Mouse (Mus musculus): Measurements from ENCODE around the gene Rnf149.

DNA sequence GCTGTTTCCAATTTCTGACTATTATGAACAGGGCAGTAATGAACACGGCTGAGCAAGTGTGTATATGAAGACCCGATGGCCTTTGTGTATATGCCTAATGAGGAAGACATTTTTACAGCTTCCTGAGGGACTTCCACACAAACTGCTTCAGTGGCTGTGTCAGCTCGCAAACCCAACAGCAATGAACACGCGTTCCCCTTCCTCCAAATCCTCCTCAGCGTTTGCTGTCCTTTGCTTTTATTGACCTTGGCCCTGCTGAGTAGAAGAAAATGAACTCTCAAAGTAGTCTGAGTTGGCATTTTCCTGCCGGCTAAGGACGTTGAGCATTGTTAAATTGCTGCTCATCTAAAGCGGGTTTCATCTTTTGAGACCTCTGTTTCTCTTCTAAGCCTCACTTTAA, 8.2 kb upstream of the Rnf149 start:
- TF ChIP-seq GATA1 (IDR thresholded peaks at IDR 0.05; ENCODE audit: borderline replicate concordance, low read length) (no peak), FLI1 (IDR thresholded peaks at IDR 0.05; ENCODE audit: low read length) (no peak)

All from megakaryocyte, embryonic 14.5 days (primary cell).